Mouse (Mus musculus): ENCODE data around the gene Rpa2.

GRCm38 (mm10) chr4:132747664-132748259 is 20.4 kb upstream of the Rpa2 start:
- TF ChIP-seq GATA1 (IDR thresholded peaks at IDR 0.05; ENCODE audit: low read length) (no peak), TAL1 (IDR thresholded peaks at IDR 0.05; ENCODE audit: low read length) (no peak)
